In the genomic region with DNA sequence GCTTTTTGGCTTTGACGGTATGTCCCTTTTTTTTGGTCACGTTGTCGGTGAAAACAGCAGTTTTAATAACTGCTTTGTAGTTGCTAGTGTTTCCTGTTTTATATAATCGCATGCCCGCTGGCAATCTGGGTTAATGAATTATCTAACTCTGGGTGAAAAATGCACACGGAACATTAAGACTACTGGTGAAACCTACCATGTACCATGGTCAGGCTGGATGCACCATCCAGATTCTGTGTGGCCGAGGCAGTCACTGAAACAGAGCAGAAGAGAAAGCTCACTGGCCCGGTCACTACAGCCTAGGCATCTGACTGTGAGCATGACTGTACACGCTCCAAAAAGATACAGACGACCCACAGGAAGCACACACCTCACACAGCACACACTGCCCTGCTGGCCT, we compare ENCODE assay signal across 20 mouse cellular contexts. TPM values are rescaled to one million over a fixed set of nuclear protein-coding genes. Genes with fewer than 3 reads are reported as not detected.
DNase-seq lines count a peak whose midpoint lies in the region; ATAC-seq and TF ChIP-seq lines count a peak whose summit lies in the region.
"Had no signal": no experiment of that assay in that cellular context is flagged by ENCODE, and none has a peak within 500 bp of the region (broad histone marks: within the 10 kb centered on the region; RNA-seq: fewer than 3 reads in every experiment).

No protein-coding gene starts in this region.

- TF ChIP-seq CTCF in kidney, adult 2 months (conservative IDR thresholded peaks at IDR 0.05; ENCODE audit: insufficient read depth, insufficient read length, low read depth, low read length), result no peak

- ATAC-seq in kidney, embryonic 15.5 days (replicated peaks; ENCODE audit: low FRiP score), result peak; percentile 59
- ATAC-seq in midbrain, embryonic 15.5 days (replicated peaks), result no peak
- ATAC-seq in hindbrain, embryonic 16.5 days, result no peak
- ATAC-seq: forebrain, embryonic 15.5 days had no signal

- peak overlapping the region; percentile 92 for H3K27ac ChIP-seq in kidney, adult 2 months (ENCODE audit: insufficient read depth, low read depth, low read length)
- H3K27ac ChIP-seq in kidney, embryonic 15.5 days, result peak overlapping the region; percentile 59
- H3K27ac ChIP-seq in midbrain, embryonic 15.5 days, result no peak overlapping the region
- no peak overlapping the region for H3K27ac ChIP-seq in hindbrain, embryonic 16.5 days (ENCODE audit: low read depth, low read length)
- H3K27ac ChIP-seq: embryonic facial prominence, embryonic 15.5 days; forebrain, embryonic 10.5 days; forebrain, embryonic 15.5 days; heart, embryonic 13.5 days; hindbrain, embryonic 15.5 days had no signal

- H3K36me3 ChIP-seq in kidney, adult 2 months (ENCODE audit: control insufficient read depth, insufficient read depth, low read length), result no peaks in the 10 kb centered on the region
- peaks cover 42% of the 10 kb centered on the region for H3K36me3 ChIP-seq in kidney, embryonic 15.5 days
- peaks cover 51% of the 10 kb centered on the region for H3K36me3 ChIP-seq in midbrain, embryonic 15.5 days (replicated peaks)
- H3K36me3 ChIP-seq in hindbrain, embryonic 16.5 days (ENCODE audit: control insufficient read depth, insufficient read depth, low read length), result peaks cover 39% of the 10 kb centered on the region

- no peaks in the 10 kb centered on the region for H3K27me3 ChIP-seq in kidney, adult 2 months (replicated peaks; ENCODE audit: control insufficient read depth, insufficient read depth, low read length)
- no peaks in the 10 kb centered on the region for H3K27me3 ChIP-seq in kidney, embryonic 15.5 days
- no peaks in the 10 kb centered on the region for H3K27me3 ChIP-seq in midbrain, embryonic 15.5 days (replicated peaks)
- H3K27me3 ChIP-seq in hindbrain, embryonic 16.5 days (replicated peaks; ENCODE audit: control insufficient read depth, insufficient read depth, low read length), result no peaks in the 10 kb centered on the region
- H3K27me3 ChIP-seq: embryonic facial prominence, embryonic 15.5 days; forebrain, embryonic 15.5 days; heart, embryonic 13.5 days; hindbrain, embryonic 15.5 days had no signal

- H3K9me3 ChIP-seq in kidney, embryonic 15.5 days (replicated peaks), result no peaks in the 10 kb centered on the region
- H3K9me3 ChIP-seq in midbrain, embryonic 15.5 days, result no peaks in the 10 kb centered on the region
- no peaks in the 10 kb centered on the region for H3K9me3 ChIP-seq in hindbrain, embryonic 16.5 days (ENCODE audit: control insufficient read depth, low read length)
- H3K9me3 ChIP-seq: embryonic facial prominence, embryonic 15.5 days; forebrain, embryonic 10.5 days; forebrain, embryonic 15.5 days; heart, embryonic 13.5 days; hindbrain, embryonic 15.5 days had no signal

- WGBS in kidney, adult 2 months, result 40% methylated on average over 10 of the region's 10 CpGs
- WGBS in kidney, embryonic 15.5 days, result 65% methylated on average over 10 of the region's 10 CpGs
- WGBS in midbrain, embryonic 15.5 days, result 96% methylated on average over 10 of the region's 10 CpGs
- WGBS in hindbrain, embryonic 16.5 days, result 96% methylated on average over 10 of the region's 10 CpGs

- peaks cover 11% of the 10 kb centered on the region for H3K4me1 ChIP-seq in kidney, adult 2 months (ENCODE audit: control insufficient read depth, insufficient read depth, low read length)
- no peaks in the 10 kb centered on the region for H3K4me1 ChIP-seq in kidney, embryonic 15.5 days
- H3K4me1 ChIP-seq in midbrain, embryonic 15.5 days, result no peaks in the 10 kb centered on the region
- no peaks in the 10 kb centered on the region for H3K4me1 ChIP-seq in hindbrain, embryonic 16.5 days (ENCODE audit: control insufficient read depth, insufficient read depth, low read depth, low read length)
- H3K4me1 ChIP-seq: embryonic facial prominence, embryonic 15.5 days; forebrain, embryonic 10.5 days; forebrain, embryonic 15.5 days; heart, embryonic 13.5 days; hindbrain, embryonic 15.5 days had no signal

- H3K4me3 ChIP-seq in kidney, adult 2 months (ENCODE audit: insufficient read depth, low read depth, low read length), result no peak overlapping the region
- H3K4me3 ChIP-seq in kidney, embryonic 15.5 days (replicated peaks), result no peak overlapping the region
- H3K4me3 ChIP-seq in midbrain, embryonic 15.5 days, result no peak overlapping the region
- H3K4me3 ChIP-seq in hindbrain, embryonic 16.5 days (ENCODE audit: low read length), result no peak overlapping the region
- H3K4me3 ChIP-seq: embryonic facial prominence, embryonic 15.5 days; erythroblast, embryonic 14.5 days; forebrain, embryonic 10.5 days; forebrain, embryonic 15.5 days; heart, embryonic 13.5 days; hindbrain, embryonic 15.5 days had no signal

- TF ChIP-seq POLR2A in kidney, adult 2 months (IDR thresholded peaks at IDR 0.05; ENCODE audit: low read depth, low read length), result no peak

- peak; percentile 87 for DNase-seq in kidney, adult 2 months
- peak; percentile 72 for DNase-seq in kidney, postnatal 14 days
- no peak for DNase-seq in heart, adult 8-10 months (ENCODE audit: low spot score)
- no peak for DNase-seq in cerebellum, postnatal 25 days
- DNase-seq: adrenal gland, adult 8-10 months; adrenal gland, postnatal 36 days; cerebellum, adult 2 months; embryo, embryonic 11 days; gastrocnemius, postnatal 25 days; heart, postnatal 36 days had no signal

- no peak overlapping the region for H3K9ac ChIP-seq in kidney, embryonic 15.5 days
- H3K9ac ChIP-seq in midbrain, embryonic 15.5 days, result no peak overlapping the region
- no peak overlapping the region for H3K9ac ChIP-seq in hindbrain, embryonic 16.5 days (ENCODE audit: low read depth, low read length)
- H3K9ac ChIP-seq: embryonic facial prominence, embryonic 15.5 days; forebrain, embryonic 15.5 days; heart, embryonic 13.5 days; hindbrain, embryonic 15.5 days had no signal

- no peak overlapping the region for H3K4me2 ChIP-seq in kidney, embryonic 15.5 days
- no peak overlapping the region for H3K4me2 ChIP-seq in midbrain, embryonic 15.5 days
- H3K4me2 ChIP-seq in hindbrain, embryonic 16.5 days (ENCODE audit: low read length), result no peak overlapping the region
- H3K4me2 ChIP-seq: embryonic facial prominence, embryonic 15.5 days; forebrain, embryonic 15.5 days; heart, embryonic 13.5 days; hindbrain, embryonic 15.5 days had no signal

RNA-seq across cellular contexts. Expression of a gene that starts 29.6 kb away (rescaled TPM):
- 5.7 and 6.0 TPM in 2 replicates for polyA plus RNA-seq in kidney, adult 2 months (2012; rRNA removed)
- polyA plus RNA-seq in kidney, embryonic 15.5 days (2015; fragmentation: Nextera tagmentation; extraction: Ambion mirVana), result 17.6 and 20.1 TPM in 2 replicates
- total RNA-seq in heart, adult 8-10 months (2022), result 1 to 10 TPM; 2.1 to 3.1 (median 2.5) TPM
- polyA plus RNA-seq in midbrain, embryonic 15.5 days (2015; fragmentation: Nextera tagmentation; extraction: Ambion mirVana), result 88.1 and 88.6 TPM in 2 replicates
- polyA plus RNA-seq in hindbrain, embryonic 16.5 days (2015; fragmentation: Nextera tagmentation; extraction: Ambion mirVana), result 85.8 and 93.5 TPM in 2 replicates
- total RNA-seq: granulocyte monocyte progenitor cell, adult 5-6 weeks had no signal

RNA-seq across cellular contexts. Expression of a gene that starts 42.1 kb away (rescaled TPM):
- 30.9 and 32.7 TPM in 2 replicates for polyA plus RNA-seq in kidney, adult 2 months (2012; rRNA removed)
- 45.8 and 48.9 TPM in 2 replicates for polyA plus RNA-seq in kidney, embryonic 15.5 days (2015; fragmentation: Nextera tagmentation; extraction: Ambion mirVana)
- 10 to 100 TPM; 25.5 to 33.5 (median 28.4) TPM for total RNA-seq in heart, adult 8-10 months (2022)
- polyA plus RNA-seq in midbrain, embryonic 15.5 days (2015; fragmentation: Nextera tagmentation; extraction: Ambion mirVana), result 20.2 and 22.0 TPM in 2 replicates
- polyA plus RNA-seq in hindbrain, embryonic 16.5 days (2015; fragmentation: Nextera tagmentation; extraction: Ambion mirVana), result 22.5 and 24.8 TPM in 2 replicates

Comparison
In these comparisons a context has a peak if more than half of its experiments do, and no peak if none do; other contexts are left out.
1. DNase-seq: peak in kidney, adult 2 months (single experiment) and kidney, postnatal 14 days (single experiment); none in heart, adult 8-10 months (single experiment) and cerebellum, postnatal 25 days (0 of 2).
2. H3K27ac ChIP-seq: peak in kidney, adult 2 months (single experiment) and kidney, embryonic 15.5 days (single experiment); none in midbrain, embryonic 15.5 days (single experiment) and hindbrain, embryonic 16.5 days (single experiment).